Mouse (Mus musculus): ENCODE data around the gene Vwa5b1. TPM values are rescaled to one million over a fixed set of nuclear protein-coding genes. Genes with fewer than 3 reads are reported as not detected.

Gene Vwa5b1
- total RNA-seq, 1 experiment: not detected

GRCm38 (mm10) chr4:138537210-138538083 is 98.2 kb downstream of the Vwa5b1 start:
- in situ Hi-C loops (cut with MboI; ENCODE audit: low sequenced_read_pairs in 2 of 2, unreplicated experiment in 2 of 2): no loop called here
- H3K27ac ChIP-seq (ENCODE audit: insufficient read depth, low read depth, low read length, poor library complexity, severe bottlenecking): no peak overlapping the region
- no peak for TF ChIP-seq HCFC1 (IDR thresholded peaks at IDR 0.05; ENCODE audit: borderline replicate concordance, insufficient read depth, low read length)
- TF ChIP-seq ZNF384 (IDR thresholded peaks at IDR 0.05; ENCODE audit: low read depth, low read length): no peak
- TF ChIP-seq MAFK (IDR thresholded peaks at IDR 0.05; ENCODE audit: insufficient read depth, low read depth, low read length): no peak
- no peak for TF ChIP-seq ZC3H11A (IDR thresholded peaks at IDR 0.05; ENCODE audit: borderline replicate concordance, low read depth, low read length)
- TF ChIP-seq CHD2 (IDR thresholded peaks at IDR 0.05; ENCODE audit: low read depth, low read length): no peak
- H3K36me3 ChIP-seq (ENCODE audit: control insufficient read depth, insufficient read depth, low read length, poor library complexity, severe bottlenecking): no peaks in the 10 kb centered on the region
- no peaks in the 10 kb centered on the region for H3K9me3 ChIP-seq (ENCODE audit: control insufficient read depth, insufficient read depth, low read depth, low read length)
- no peak overlapping the region for H3K4me3 ChIP-seq (ENCODE audit: insufficient read depth in 1 of 2, low read depth in 1 of 2, low read length in 2 of 2, poor library complexity in 1 of 2, severe bottlenecking in 1 of 2)
- H3K4me1 ChIP-seq (ENCODE audit: control insufficient read depth in 2 of 2, insufficient read depth in 2 of 2, low read length in 2 of 2, poor library complexity in 1 of 2): no peaks in the 10 kb centered on the region
- no peak overlapping the region for H3K9ac ChIP-seq (ENCODE audit: insufficient read depth, low read depth, low read length, poor library complexity, severe bottlenecking)
- no peak for DNase-seq (ENCODE audit: low read depth, low spot score)

GRCm38 (mm10) chr4:138535610-138536009 is 100.1 kb downstream of the Vwa5b1 start:
- Histone ChIP-seq H3K9ac (ENCODE audit: insufficient read depth, low read depth, low read length, poor library complexity, severe bottlenecking) (no peak overlapping the region), H3K9me3 (ENCODE audit: control insufficient read depth, insufficient read depth, low read depth, low read length) (no peaks in the 10 kb centered on the region), H3K27ac (ENCODE audit: insufficient read depth, low read depth, low read length, poor library complexity, severe bottlenecking) (no peak overlapping the region), H3K4me1 (ENCODE audit: control insufficient read depth in 2 of 2, insufficient read depth in 2 of 2, low read length in 2 of 2, poor library complexity in 1 of 2) (no peaks in the 10 kb centered on the region), H3K4me3 (ENCODE audit: insufficient read depth in 1 of 2, low read depth in 1 of 2, low read length in 2 of 2, poor library complexity in 1 of 2, severe bottlenecking in 1 of 2) (no peak overlapping the region), H3K36me3 (ENCODE audit: control insufficient read depth, insufficient read depth, low read length, poor library complexity, severe bottlenecking) (no peaks in the 10 kb centered on the region)
- DNase-seq (ENCODE audit: low read depth, low spot score): no peak
- no peak for TF ChIP-seq HCFC1 (IDR thresholded peaks at IDR 0.05; ENCODE audit: borderline replicate concordance, insufficient read depth, low read length)
- TF ChIP-seq CHD2 (IDR thresholded peaks at IDR 0.05; ENCODE audit: low read depth, low read length): no peak
- no peak for TF ChIP-seq MAFK (IDR thresholded peaks at IDR 0.05; ENCODE audit: insufficient read depth, low read depth, low read length)
- no peak for TF ChIP-seq ZC3H11A (IDR thresholded peaks at IDR 0.05; ENCODE audit: borderline replicate concordance, low read depth, low read length)
- TF ChIP-seq ZNF384 (IDR thresholded peaks at IDR 0.05; ENCODE audit: low read depth, low read length): no peak
- in situ Hi-C loops (cut with MboI; ENCODE audit: low sequenced_read_pairs in 2 of 2, unreplicated experiment in 2 of 2): no loop called here

GRCm38 (mm10) chr4:138533877-138534276 is 101.8 kb downstream of the Vwa5b1 start:
- in situ Hi-C loops (cut with MboI; ENCODE audit: low sequenced_read_pairs in 2 of 2, unreplicated experiment in 2 of 2): no loop called here
- Histone ChIP-seq H3K27ac (ENCODE audit: insufficient read depth, low read depth, low read length, poor library complexity, severe bottlenecking) (no peak overlapping the region), H3K36me3 (ENCODE audit: control insufficient read depth, insufficient read depth, low read length, poor library complexity, severe bottlenecking) (no peaks in the 10 kb centered on the region), H3K9me3 (ENCODE audit: control insufficient read depth, insufficient read depth, low read depth, low read length) (no peaks in the 10 kb centered on the region), H3K4me1 (ENCODE audit: control insufficient read depth in 2 of 2, insufficient read depth in 2 of 2, low read length in 2 of 2, poor library complexity in 1 of 2) (no peaks in the 10 kb centered on the region), H3K4me3 (ENCODE audit: insufficient read depth in 1 of 2, low read depth in 1 of 2, low read length in 2 of 2, poor library complexity in 1 of 2, severe bottlenecking in 1 of 2) (no peak overlapping the region), H3K9ac (ENCODE audit: insufficient read depth, low read depth, low read length, poor library complexity, severe bottlenecking) (no peak overlapping the region)
- TF ChIP-seq HCFC1 (IDR thresholded peaks at IDR 0.05; ENCODE audit: borderline replicate concordance, insufficient read depth, low read length): no peak
- TF ChIP-seq ZC3H11A (IDR thresholded peaks at IDR 0.05; ENCODE audit: borderline replicate concordance, low read depth, low read length): no peak
- TF ChIP-seq CHD2 (IDR thresholded peaks at IDR 0.05; ENCODE audit: low read depth, low read length): no peak
- TF ChIP-seq ZNF384 (IDR thresholded peaks at IDR 0.05; ENCODE audit: low read depth, low read length): no peak
- no peak for TF ChIP-seq MAFK (IDR thresholded peaks at IDR 0.05; ENCODE audit: insufficient read depth, low read depth, low read length)
- no peak for DNase-seq (ENCODE audit: low read depth, low spot score)

GRCm38 (mm10) chr4:138531761-138532160 is 103.9 kb downstream of the Vwa5b1 start:
- in situ Hi-C loops (cut with MboI; ENCODE audit: low sequenced_read_pairs in 2 of 2, unreplicated experiment in 2 of 2): no loop called here
- Histone ChIP-seq H3K4me3 (ENCODE audit: insufficient read depth in 1 of 2, low read depth in 1 of 2, low read length in 2 of 2, poor library complexity in 1 of 2, severe bottlenecking in 1 of 2) (peak overlapping the region; percentile 10 to 68; a peak in 3 of 4 replicates), H3K27ac (ENCODE audit: insufficient read depth, low read depth, low read length, poor library complexity, severe bottlenecking) (no peak overlapping the region), H3K9me3 (ENCODE audit: control insufficient read depth, insufficient read depth, low read depth, low read length) (no peaks in the 10 kb centered on the region), H3K36me3 (ENCODE audit: control insufficient read depth, insufficient read depth, low read length, poor library complexity, severe bottlenecking) (no peaks in the 10 kb centered on the region), H3K9ac (ENCODE audit: insufficient read depth, low read depth, low read length, poor library complexity, severe bottlenecking) (no peak overlapping the region), H3K4me1 (ENCODE audit: control insufficient read depth in 2 of 2, insufficient read depth in 2 of 2, low read length in 2 of 2, poor library complexity in 1 of 2) (no peaks in the 10 kb centered on the region)
- TF ChIP-seq HCFC1 (IDR thresholded peaks at IDR 0.05; ENCODE audit: borderline replicate concordance, insufficient read depth, low read length): no peak
- no peak for TF ChIP-seq ZC3H11A (IDR thresholded peaks at IDR 0.05; ENCODE audit: borderline replicate concordance, low read depth, low read length)
- TF ChIP-seq ZNF384 (IDR thresholded peaks at IDR 0.05; ENCODE audit: low read depth, low read length): no peak
- no peak for TF ChIP-seq CHD2 (IDR thresholded peaks at IDR 0.05; ENCODE audit: low read depth, low read length)
- no peak for DNase-seq (ENCODE audit: low read depth, low spot score)

All from ES-E14 (cell line).